ENCODE assay signal across 8 mouse cellular contexts in genomic region chr7:121120143-121120818, GRCm38 (mm10). TPM values are rescaled to one million over a fixed set of nuclear protein-coding genes. Genes with fewer than 3 reads are reported as not detected.
A peak's percentile ranks its signal among the peaks of the same experiment; 100 is the strongest.
DNase-seq lines count a peak whose midpoint lies in the region; ATAC-seq lines count a peak whose summit lies in the region.

No protein-coding gene starts in this region.

- DNase-seq in R1 (ENCODE audit: low read depth, low spot score), result peak; percentile 77
- DNase-seq in cerebellum, postnatal 25 days, result peak; percentile 81 to 90
- DNase-seq in frontal cortex, postnatal 36 days (ENCODE audit: low spot score in 2 of 2), result peak; percentile 84 to 93
- DNase-seq in left cerebral cortex, adult 11 months (ENCODE audit: low spot score), result peak; percentile 73
- DNase-seq in retina, postnatal 7 days (ENCODE audit: low read depth, low spot score), result peak; percentile 73
- DNase-seq in urinary bladder, adult 18-20 months (ENCODE audit: low spot score in 2 of 2), result peak; percentile 58 to 81

- no peak overlapping the region for H3K4me2 ChIP-seq in hindbrain, embryonic 16.5 days (ENCODE audit: low read length)

- H3K9ac ChIP-seq in hindbrain, embryonic 16.5 days (ENCODE audit: low read depth, low read length), result no peak overlapping the region

- no peaks in the 10 kb centered on the region for H3K79me2 ChIP-seq in macrophage (ENCODE audit: inconsistent target)

- no peaks in the 10 kb centered on the region for H3K36me3 ChIP-seq in hindbrain, embryonic 16.5 days (ENCODE audit: control insufficient read depth, insufficient read depth, low read length)
- H3K36me3 ChIP-seq in macrophage (ENCODE audit: inconsistent target), result no peaks in the 10 kb centered on the region

- peak; percentile 78 for ATAC-seq in hindbrain, embryonic 16.5 days

- no peak overlapping the region for H3K4me3 ChIP-seq in hindbrain, embryonic 16.5 days (ENCODE audit: low read length)
- H3K4me3 ChIP-seq in macrophage (ENCODE audit: inconsistent target), result no peak overlapping the region

- no peaks in the 10 kb centered on the region for H3K9me3 ChIP-seq in hindbrain, embryonic 16.5 days (ENCODE audit: control insufficient read depth, low read length)

- 12% methylated on average over 10 of the region's 10 CpGs for WGBS in hindbrain, embryonic 16.5 days
- 11% methylated on average over 10 of the region's 10 CpGs for WGBS in macrophage (ENCODE audit: missing documents)

- H3K27me3 ChIP-seq in hindbrain, embryonic 16.5 days (replicated peaks; ENCODE audit: control insufficient read depth, insufficient read depth, low read length), result no peaks in the 10 kb centered on the region

- no peak overlapping the region for H3K27ac ChIP-seq in hindbrain, embryonic 16.5 days (ENCODE audit: low read depth, low read length)
- H3K27ac ChIP-seq in macrophage, result peak overlapping the region; percentile 54

- no peaks in the 10 kb centered on the region for H3K4me1 ChIP-seq in hindbrain, embryonic 16.5 days (ENCODE audit: control insufficient read depth, insufficient read depth, low read depth, low read length)

RNA-seq across cellular contexts. Expression of gene Otoa, which starts 38.8 kb away (rescaled TPM):
- polyA plus RNA-seq in hindbrain, embryonic 16.5 days (2015; fragmentation: Nextera tagmentation; extraction: Ambion mirVana), result 0.20 and 0.29 TPM in 2 replicates
- 1 to 10 TPM in 8 of 26 experiments, under 1 TPM in 16, not detected in 2; 0.08 to 3.2 (median 0.76) TPM for total RNA-seq in macrophage (2018; cell fraction: chromatin; rRNA removed)
- total RNA-seq in macrophage (2018; cell fraction: cytosol; rRNA removed), result under 1 TPM in 4 of 26 experiments, not detected in 22; 0.04 to 0.24 (median 0.11) TPM
- total RNA-seq in macrophage (2018; cell fraction: nucleus; rRNA removed), result 1 to 10 TPM in 1 of 26 experiments, under 1 TPM in 19, not detected in 6; 0.11 to 1.4 (median 0.42) TPM
- polyA plus RNA-seq in macrophage (2018), result not detected in 3 replicates

RNA-seq across cellular contexts. Expression of gene Igsf6, which starts 45.9 kb away (rescaled TPM):
- 1.0 and 1.2 TPM in 2 replicates for polyA plus RNA-seq in hindbrain, embryonic 16.5 days (2015; fragmentation: Nextera tagmentation; extraction: Ambion mirVana)
- total RNA-seq in macrophage (2018; cell fraction: chromatin; rRNA removed), result 1,000 to 10,000 TPM in 4 of 26 experiments, 100 to 1,000 TPM in 22; 108 to 1,258 (median 429) TPM
- 100 to 1,000 TPM; 118 to 492 (median 272) TPM for total RNA-seq in macrophage (2018; cell fraction: cytosol; rRNA removed)
- 1,000 to 10,000 TPM in 3 of 26 experiments, 100 to 1,000 TPM in 23; 125 to 1,186 (median 537) TPM for total RNA-seq in macrophage (2018; cell fraction: nucleus; rRNA removed)
- polyA plus RNA-seq in macrophage (2018), result 75.4 to 337 TPM (median 171 TPM) in 3 replicates

Comparison
In these comparisons a context has a peak if more than half of its experiments do, and no peak if none do; other contexts are left out.
1. RNA of gene Igsf6, which starts 45.9 kb away (polyA plus RNA-seq): 75.4 to 337 TPM in macrophage; 1.0 to 1.2 TPM in hindbrain, embryonic 16.5 days; every median in the first group is over 10 times any median in the second.
2. Peak in every context shown above with its lines, with median percentiles within 50 percentile points of each other: DNase-seq.